Comparison of ENCODE assay signal across 11 mouse cellular contexts in the genomic region with DNA sequence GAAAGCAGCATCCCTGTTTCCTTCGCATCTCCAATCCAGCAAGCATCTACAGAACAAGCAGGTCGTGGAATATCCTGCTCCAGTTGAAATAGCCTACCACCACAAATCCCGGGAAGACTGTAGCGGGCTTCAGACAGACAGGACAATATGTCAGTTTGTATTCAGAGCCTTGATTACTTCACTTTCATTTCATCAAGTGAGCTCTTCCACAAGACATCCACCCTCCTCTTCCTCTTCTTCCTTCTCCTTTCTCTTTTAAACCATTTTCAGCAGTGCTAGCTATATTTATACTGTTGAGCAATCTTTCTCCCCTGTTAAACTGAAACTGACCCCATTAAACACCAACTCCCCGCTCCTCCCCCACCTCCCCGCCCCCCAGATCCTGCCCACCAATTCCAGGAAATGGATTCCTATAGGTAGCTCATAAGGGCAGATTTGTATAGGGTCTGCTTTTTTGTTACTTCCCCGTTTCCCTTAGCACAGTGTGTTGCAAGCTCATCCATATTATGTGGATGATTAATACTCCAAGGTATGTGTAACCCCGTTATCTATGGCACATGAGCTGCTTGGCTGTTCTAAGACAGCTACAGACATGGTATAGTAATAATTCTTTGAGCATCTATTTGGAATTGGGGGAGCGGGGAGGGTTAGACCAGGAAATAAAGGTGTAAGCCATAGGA. TPM values are rescaled to one million over a fixed set of nuclear protein-coding genes. Genes with fewer than 3 reads are reported as not detected.
DNase-seq lines count a peak whose midpoint lies in the region; ATAC-seq and TF ChIP-seq lines count a peak whose summit lies in the region.
"Had no signal": no experiment of that assay in that cellular context is flagged by ENCODE, and none has a peak within 500 bp of the region (broad histone marks: within the 10 kb centered on the region; RNA-seq: fewer than 3 reads in every experiment).

No protein-coding gene starts in this region.

- no peak for TF ChIP-seq CTCF in C2C12 (IDR thresholded peaks at IDR 0.05; ENCODE audit: control insufficient read depth, insufficient read depth, insufficient read length)
- no peak for TF ChIP-seq CTCF in cortical plate, adult 2 months (IDR thresholded peaks at IDR 0.05; ENCODE audit: extremely low read depth, insufficient read depth, low read length)
- no peak for TF ChIP-seq CTCF in liver, embryonic 14.5 days (IDR thresholded peaks at IDR 0.05; ENCODE audit: low read depth)

- WGBS in hindbrain, embryonic 15.5 days = 74% methylated on average over 9 of the region's 9 CpGs
- WGBS in hindbrain, embryonic 10.5 days = 76% methylated on average over 9 of the region's 9 CpGs
- WGBS in liver, embryonic 14.5 days (ENCODE audit: insufficient replicate concordance) = 27% methylated on average over 9 of the region's 9 CpGs

- DNase-seq in hindbrain, embryonic 10.5 days (ENCODE audit: low spot score) = no peak
- no peak for DNase-seq in liver, embryonic 14.5 days (ENCODE audit: low read depth in 3 of 3, low spot score in 3 of 3)
- no peak for DNase-seq in adrenal gland, postnatal 14 days
- DNase-seq in layer of hippocampus, postnatal 10 days (ENCODE audit: low spot score in 2 of 2) = no peak
- no peak for DNase-seq in thymus, postnatal 36 days
- DNase-seq: midbrain, embryonic 14.5 days had no signal

- no peaks in the 10 kb centered on the region for H3K79me3 ChIP-seq in C2C12 (ENCODE audit: low read depth)

- no peak for TF ChIP-seq POLR2A in cortical plate, adult 2 months (IDR thresholded peaks at IDR 0.05; ENCODE audit: extremely low read depth, insufficient read depth, low read length)

- H3K27ac ChIP-seq in hindbrain, embryonic 15.5 days (replicated peaks) = no peak overlapping the region
- H3K27ac ChIP-seq in hindbrain, embryonic 10.5 days = no peak overlapping the region
- H3K27ac ChIP-seq in cortical plate, adult 2 months (ENCODE audit: insufficient read depth, low read length) = no peak overlapping the region
- no peak overlapping the region for H3K27ac ChIP-seq in liver, embryonic 14.5 days

- H3K4me3 ChIP-seq in hindbrain, embryonic 15.5 days = 0 out of 2 replicates have a peak overlapping the region, but pooled peaks have one; percentile 3
- no peak overlapping the region for H3K4me3 ChIP-seq in hindbrain, embryonic 10.5 days
- no peak overlapping the region for H3K4me3 ChIP-seq in C2C12 (ENCODE audit: insufficient read depth, poor library complexity, severe bottlenecking)
- peak overlapping the region; percentile 6; the same call in 1 of the 2 replicates for H3K4me3 ChIP-seq in cortical plate, adult 2 months (ENCODE audit: insufficient read depth, low read length)
- peak overlapping the region; percentile 32 to 33 for H3K4me3 ChIP-seq in liver, embryonic 14.5 days (ENCODE audit: insufficient read depth in 1 of 2, low read depth in 2 of 2, low read length in 2 of 2)

- TF ChIP-seq EP300 in liver, embryonic 14.5 days (IDR thresholded peaks at IDR 0.05; ENCODE audit: low read depth) = no peak

- no peak overlapping the region for H3K9ac ChIP-seq in hindbrain, embryonic 15.5 days
- H3K9ac ChIP-seq in liver, embryonic 14.5 days (replicated peaks) = no peak overlapping the region

- no peak for ATAC-seq in hindbrain, embryonic 15.5 days (ENCODE audit: low FRiP score, low read depth)
- 0 out of 2 replicates have a peak, but pooled peaks have one; percentile 21 for ATAC-seq in liver, embryonic 14.5 days (ENCODE audit: insufficient read depth)
- ATAC-seq: forebrain, embryonic 14.5 days; Patski had no signal

- H3ac ChIP-seq in C2C12 (ENCODE audit: control insufficient read depth, insufficient read length, low read depth) = no peak overlapping the region

- H3K79me2 ChIP-seq in C2C12 (ENCODE audit: control insufficient read depth, insufficient read depth) = no peaks in the 10 kb centered on the region

- no peaks in the 10 kb centered on the region for H3K36me3 ChIP-seq in hindbrain, embryonic 15.5 days
- H3K36me3 ChIP-seq in hindbrain, embryonic 10.5 days = no peaks in the 10 kb centered on the region
- no peaks in the 10 kb centered on the region for H3K36me3 ChIP-seq in C2C12 (ENCODE audit: control insufficient read depth, insufficient read depth)
- no peaks in the 10 kb centered on the region for H3K36me3 ChIP-seq in liver, embryonic 14.5 days (replicated peaks; ENCODE audit: control insufficient read depth, insufficient read depth, low read depth)

- H3K27me3 ChIP-seq in hindbrain, embryonic 15.5 days = peaks cover 7% of the 10 kb centered on the region; the same call in 1 of the 2 replicates
- peaks cover 18% of the 10 kb centered on the region for H3K27me3 ChIP-seq in hindbrain, embryonic 10.5 days (ENCODE audit: insufficient read depth, poor library complexity, severe bottlenecking)
- H3K27me3 ChIP-seq in C2C12 (ENCODE audit: control insufficient read depth, insufficient read depth, insufficient read length) = no peaks in the 10 kb centered on the region
- no peaks in the 10 kb centered on the region for H3K27me3 ChIP-seq in liver, embryonic 14.5 days (ENCODE audit: control insufficient read depth, insufficient read depth, low read length)
- H3K27me3 ChIP-seq: Patski had no signal

- peak overlapping the region; percentile 31 for H3K4me2 ChIP-seq in hindbrain, embryonic 15.5 days
- peak overlapping the region; percentile 55 for H3K4me2 ChIP-seq in liver, embryonic 14.5 days (ENCODE audit: low read depth)

- no peaks in the 10 kb centered on the region for H3K9me3 ChIP-seq in hindbrain, embryonic 15.5 days
- peaks cover 6% of the 10 kb centered on the region; the same call in 1 of the 2 replicates for H3K9me3 ChIP-seq in hindbrain, embryonic 10.5 days
- no peaks in the 10 kb centered on the region for H3K9me3 ChIP-seq in liver, embryonic 14.5 days (ENCODE audit: control insufficient read depth, low read length)

- no peaks in the 10 kb centered on the region for H3K4me1 ChIP-seq in hindbrain, embryonic 15.5 days (replicated peaks)
- peaks cover 16% of the 10 kb centered on the region for H3K4me1 ChIP-seq in hindbrain, embryonic 10.5 days (replicated peaks)
- no peaks in the 10 kb centered on the region for H3K4me1 ChIP-seq in cortical plate, adult 2 months (ENCODE audit: control insufficient read depth, insufficient read depth, low read length)
- peaks cover 0 to 7% of the 10 kb centered on the region in 2 experiments; a peak in 2 of 4 replicates for H3K4me1 ChIP-seq in liver, embryonic 14.5 days (replicated peaks; ENCODE audit: control insufficient read depth in 2 of 2, insufficient read depth in 2 of 2, low read length in 1 of 2)

TF ChIP-seq in C2C12, 6 proteins besides CTCF, POLR2A, EP300 and RAD21:
- TF ChIP-seq USF1 (IDR thresholded peaks at IDR 0.05; ENCODE audit: low read depth) = no peak
- peak; percentile 16 for TF ChIP-seq CEBPB (IDR thresholded peaks at IDR 0.05; ENCODE audit: low read depth)

RNA-seq across cellular contexts. Expression of gene Flt1, which starts 33.0 kb away (rescaled TPM):
- 15.8 and 16.0 TPM in 2 replicates for polyA plus RNA-seq in hindbrain, embryonic 15.5 days (2015; fragmentation: Nextera tagmentation; extraction: Ambion mirVana)
- polyA plus RNA-seq in hindbrain, embryonic 10.5 days (2016; fragmentation: Nextera tagmentation; extraction: Ambion mirVana) = 11.8 and 13.0 TPM in 2 replicates
- polyA plus RNA-seq in C2C12 (2012; fragmentation: generic; extraction: Trizol) = 2.1 TPM
- 27.0 and 27.3 TPM in 2 replicates for polyA plus RNA-seq in cortical plate, adult 2 months (2012; rRNA removed)
- polyA plus RNA-seq in liver, embryonic 14.5 days (2012; rRNA removed) = 0.84 and 1.1 TPM in 2 replicates
- polyA plus RNA-seq in liver, embryonic 14.5 days (2014; fragmentation: Nextera tagmentation; extraction: Ambion mirVana) = 1.9 and 2.4 TPM in 2 replicates
- 56.2 and 60.0 TPM in 2 replicates for total RNA-seq in adrenal gland, postnatal 14 days (2021)
- 10 to 100 TPM; 27.0 to 29.0 TPM for total RNA-seq in layer of hippocampus, postnatal 10 days (2021)

Comparison
In these comparisons a context has a peak if more than half of its experiments do, and no peak if none do; other contexts are left out.
1. H3K4me3 ChIP-seq: peak in hindbrain, embryonic 15.5 days (single experiment), cortical plate, adult 2 months (single experiment) and liver, embryonic 14.5 days (2 of 2); none in hindbrain, embryonic 10.5 days (single experiment) and C2C12 (single experiment).